Mouse (Mus musculus): Measurements from ENCODE around the gene Fbxw21. TPM values are rescaled to one million over a fixed set of nuclear protein-coding genes. Genes with fewer than 3 reads are reported as not detected.
"Not testable (repeated sequence)": the region's sequence is repeated elsewhere in the genome, so short reads cannot be mapped to it uniquely, and the experiment has no call there.

The Fbxw21 gene
- not detected for total RNA-seq (2021)

GRCm38 (mm10) chr9:109161941-109162340, at the start of gene Fbxw21:
Gene Fbxw21, minus strand, starts transcription at chr9:109162041.
- intact Hi-C loops (cut with DNase I): no loop called here
- no peak for DNase-seq (ENCODE audit: low spot score)

- DNase-seq (ENCODE audit: low spot score); intact Hi-C loops (cut with DNase I): not testable (repeated sequence)
These were observed 39.5 kb upstream of the Fbxw21 start for GRCm38 (mm10) chr9:109201347-109201746.

- intact Hi-C loops (cut with DNase I): no loop called here
- DNase-seq (ENCODE audit: low spot score): no peak
These were observed 38.5 kb upstream of the Fbxw21 start for GRCm38 (mm10) chr9:109200349-109200748.

GRCm38 (mm10) chr9:109199353-109199752, 37.5 kb upstream of the Fbxw21 start:
- no peak for DNase-seq (ENCODE audit: low spot score)

DNA sequence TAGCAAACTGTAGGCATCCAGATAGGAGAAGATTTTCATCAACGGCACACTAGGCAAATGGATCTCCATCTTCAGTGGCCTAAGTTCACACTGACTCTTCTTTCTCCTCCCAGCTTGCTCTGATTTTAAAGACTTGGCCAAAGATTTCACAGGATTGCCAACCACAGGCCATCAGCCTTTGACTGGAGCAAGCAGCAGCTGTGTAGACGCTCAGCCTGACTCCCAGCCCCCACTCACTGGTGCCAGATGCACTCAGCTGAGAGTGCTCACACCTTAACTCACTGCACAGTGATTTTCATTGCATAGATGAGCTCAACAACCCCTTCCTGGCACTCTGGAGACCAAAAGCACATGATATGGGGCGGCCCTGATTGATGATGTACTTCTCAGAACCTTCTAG, 34.0 kb upstream of the Fbxw21 start, which contains the start of gene Fbxw13:
Fbxw13 (minus strand) TSS at position 101 of the 400 bp plus-strand sequence.
- DNase-seq (ENCODE audit: low spot score); intact Hi-C loops (cut with DNase I): not testable (repeated sequence)

More at GRCm38 (mm10) chr9:109199353-109199752, 37.5 kb upstream of the Fbxw21 start:
- intact Hi-C loops (cut with DNase I): no loop called here

DNA sequence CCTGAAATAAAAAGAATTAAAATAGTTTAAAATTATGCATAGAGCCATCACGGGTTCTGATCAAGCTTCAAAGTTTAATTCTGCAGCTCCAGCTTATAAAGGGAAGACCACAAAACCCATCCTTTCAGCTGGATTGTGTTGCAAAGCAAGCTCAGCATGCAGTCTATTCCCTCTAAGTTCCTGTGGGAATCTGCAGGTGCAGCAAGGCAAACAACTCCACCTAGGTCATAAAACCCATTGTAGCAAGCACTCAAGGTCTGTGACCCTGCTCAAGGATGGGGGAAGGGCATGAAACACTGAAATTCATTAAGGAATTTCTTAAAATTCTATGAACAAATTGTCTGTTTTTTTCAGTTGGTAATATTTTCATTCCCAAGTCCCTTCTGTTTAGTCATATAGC, 15.4 kb upstream of the Fbxw21 start:
- intact Hi-C loops (cut with DNase I): no loop called here
- DNase-seq (ENCODE audit: low spot score): no peak

DNA sequence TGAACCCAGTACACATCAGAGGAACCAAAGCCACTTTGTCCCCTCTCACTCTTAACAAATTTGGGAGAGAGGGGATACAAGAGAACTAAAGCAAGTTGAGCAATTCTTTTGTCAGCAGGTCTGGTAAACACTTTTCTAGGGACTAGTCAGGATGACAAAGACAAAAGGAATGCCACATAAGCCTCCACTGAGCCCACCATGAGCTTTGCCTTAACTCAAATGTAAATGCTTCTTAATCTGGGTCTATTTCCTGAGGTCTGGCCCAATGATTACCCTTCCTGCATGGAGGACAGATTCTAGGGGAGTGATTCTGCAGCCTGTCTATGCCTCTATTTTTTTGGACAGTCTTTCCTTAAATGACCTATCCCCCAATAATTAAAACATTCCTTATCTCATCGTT, 14.5 kb upstream of the Fbxw21 start:
- intact Hi-C loops (cut with DNase I): no loop called here
- no peak for DNase-seq (ENCODE audit: low spot score)

DNA sequence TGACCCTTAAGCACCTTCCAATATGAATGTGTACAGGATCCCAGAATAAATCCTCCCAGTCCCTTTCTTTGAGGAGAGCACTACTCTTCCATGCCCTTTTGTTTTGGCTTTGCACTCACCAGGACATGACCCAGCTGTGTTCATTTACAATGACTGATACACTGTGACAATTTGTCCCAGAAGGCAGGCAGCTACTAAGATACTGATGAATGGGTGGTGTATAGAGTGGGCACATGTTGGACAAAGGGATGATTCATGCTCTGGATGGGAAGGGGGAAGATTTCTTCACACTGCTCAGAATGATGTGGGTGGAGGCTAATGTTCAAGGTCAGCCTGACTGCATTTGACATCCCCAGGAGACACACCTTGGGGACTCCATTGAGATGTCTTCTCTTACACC, 5.5 kb upstream of the Fbxw21 start:
- intact Hi-C loops (cut with DNase I): no loop called here
- DNase-seq (ENCODE audit: low spot score): no peak

DNA sequence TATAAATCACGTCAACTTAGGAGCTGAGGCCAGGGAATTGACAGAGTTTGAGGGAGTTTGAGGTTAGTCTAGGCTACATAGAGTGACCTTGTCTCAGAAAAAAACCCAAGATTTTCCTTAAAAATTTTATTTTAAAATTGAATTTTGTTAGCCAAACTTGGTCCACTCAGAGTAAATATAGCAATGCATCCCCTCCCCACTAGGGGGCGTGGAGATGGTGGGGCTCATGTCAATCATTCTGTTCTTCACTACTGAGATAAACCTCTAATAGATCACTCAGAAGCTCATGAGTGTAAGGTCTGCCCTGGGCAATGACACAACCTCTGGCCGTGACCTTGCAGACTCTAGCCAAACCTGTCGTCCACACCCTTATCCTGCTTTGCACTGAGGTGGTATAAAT, 21.4 kb downstream of the Fbxw21 start:
- intact Hi-C loops (cut with DNase I); DNase-seq (ENCODE audit: low spot score): not testable (repeated sequence)

DNA sequence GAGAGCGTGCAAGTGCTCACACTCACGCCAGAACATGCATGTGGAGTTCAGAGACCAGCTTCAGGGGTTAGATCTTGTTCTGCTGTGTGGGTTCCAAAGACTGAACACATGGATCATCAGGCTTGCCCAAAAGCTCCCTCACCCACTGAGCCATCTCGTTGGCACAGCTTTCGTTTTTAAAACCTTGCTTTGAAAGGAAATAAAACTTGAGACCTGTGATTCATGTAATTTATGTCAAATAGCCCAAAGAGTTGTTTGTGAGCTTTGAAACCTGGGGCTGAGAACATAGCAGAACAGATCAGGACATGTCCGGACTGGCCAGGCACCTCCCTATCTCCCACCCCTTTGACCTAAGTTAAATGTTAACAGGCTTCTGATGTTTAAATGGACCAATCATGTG, 31.8 kb downstream of the Fbxw21 start:
- DNase-seq (ENCODE audit: low spot score): no peak
- intact Hi-C loops (cut with DNase I): no loop called here

DNA sequence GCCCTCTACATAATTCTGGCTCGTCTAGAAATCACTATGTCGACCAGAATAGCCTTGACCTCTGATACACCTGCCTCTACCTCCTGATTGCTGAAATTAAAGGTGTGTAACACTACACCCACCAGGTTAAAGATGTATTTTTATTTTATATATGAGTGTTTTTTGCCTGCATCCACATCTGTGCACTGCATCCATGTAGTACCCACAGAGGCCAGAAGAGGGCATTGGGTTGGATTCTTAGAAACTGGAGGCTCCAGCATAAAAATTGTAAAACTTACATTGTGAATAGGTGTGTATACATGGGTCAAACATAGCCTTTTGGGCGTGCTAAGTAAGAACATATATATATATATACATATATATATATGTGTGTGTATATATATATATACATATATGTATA, 33.6 kb downstream of the Fbxw21 start:
- intact Hi-C loops (cut with DNase I): loop anchor here (10.0 kb wide), 2 partner anchors 707 to 737 kb away; partner anchors contain the start of gene Nme6
- no peak for DNase-seq (ENCODE audit: low spot score)

DNA sequence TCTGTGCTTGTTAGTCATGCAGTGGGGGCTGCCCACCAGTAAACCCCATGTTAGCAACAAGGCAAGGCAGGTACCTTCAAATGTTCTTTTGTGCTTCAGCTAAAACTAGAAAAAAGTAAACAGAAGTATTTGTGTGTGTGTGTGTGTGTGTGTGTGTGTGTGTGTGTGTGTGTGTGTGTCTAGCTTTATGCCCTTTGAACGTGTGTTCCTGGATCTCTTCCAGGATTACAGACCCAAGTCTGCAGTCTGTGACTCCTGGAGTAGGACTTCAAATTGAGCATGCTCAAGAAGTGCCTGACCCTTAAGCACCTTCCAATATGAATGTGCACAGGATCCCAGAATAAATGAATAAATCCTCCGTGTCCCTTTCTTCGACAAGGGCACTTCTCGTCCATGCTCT, 34.8 kb downstream of the Fbxw21 start:
- no peak for DNase-seq (ENCODE audit: low spot score)
- intact Hi-C loops (cut with DNase I): loop anchor here (10.0 kb wide), 2 partner anchors 708 to 738 kb away; partner anchors contain the start of gene Nme6

- intact Hi-C loops (cut with DNase I): loop anchor here (10.0 kb wide), 2 partner anchors 709 to 739 kb away; partner anchors contain the start of gene Nme6
- no peak for DNase-seq (ENCODE audit: low spot score)
These were observed 36.4 kb downstream of the Fbxw21 start for GRCm38 (mm10) chr9:109125481-109125880.

DNA sequence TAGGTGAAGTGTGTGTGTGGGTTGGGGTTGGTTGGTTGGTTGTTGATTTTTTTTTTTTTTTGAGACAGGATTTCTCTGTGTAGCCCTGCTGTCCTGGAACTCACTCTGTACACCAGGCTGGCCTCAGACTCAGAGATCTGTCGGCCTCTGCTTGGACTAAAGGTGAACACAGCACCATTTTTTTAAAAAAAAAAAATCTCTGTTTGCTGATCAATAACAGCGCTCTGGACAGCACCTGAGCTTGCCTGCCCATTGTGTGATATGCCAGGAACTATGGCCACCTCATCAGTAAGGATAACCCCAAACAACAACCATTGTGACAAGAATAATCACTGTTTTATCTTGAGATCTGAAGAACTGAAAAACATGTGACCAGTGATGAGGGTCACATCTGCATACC, 36.8 kb downstream of the Fbxw21 start:
- intact Hi-C loops (cut with DNase I): loop anchor here (10.0 kb wide), 2 partner anchors 710 to 740 kb away; partner anchors contain the start of gene Nme6
- DNase-seq (ENCODE audit: low spot score): no peak

DNA sequence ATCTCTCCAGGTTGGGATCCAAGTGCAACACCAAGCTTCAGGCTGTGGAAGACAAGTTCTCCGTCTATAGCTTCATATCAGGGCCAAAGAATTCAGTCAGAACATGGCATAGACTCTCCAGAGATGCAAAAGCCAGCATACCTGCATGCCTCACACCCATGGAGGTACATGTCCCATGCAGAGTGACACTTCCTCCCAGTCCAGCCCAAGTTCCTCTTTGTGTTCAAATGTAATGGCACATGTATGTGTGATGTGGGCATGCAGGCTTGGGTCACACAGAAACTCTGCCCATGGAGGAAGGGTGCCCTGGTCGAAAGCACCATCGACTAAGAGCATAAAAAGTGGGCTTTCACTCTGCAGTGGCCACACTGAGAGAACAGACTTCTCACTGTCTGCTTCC, 37.7 kb downstream of the Fbxw21 start:
- DNase-seq (ENCODE audit: low spot score): no peak
- intact Hi-C loops (cut with DNase I): loop anchor here (10.0 kb wide), 2 partner anchors 711 to 741 kb away; partner anchors contain the start of gene Nme6

DNA sequence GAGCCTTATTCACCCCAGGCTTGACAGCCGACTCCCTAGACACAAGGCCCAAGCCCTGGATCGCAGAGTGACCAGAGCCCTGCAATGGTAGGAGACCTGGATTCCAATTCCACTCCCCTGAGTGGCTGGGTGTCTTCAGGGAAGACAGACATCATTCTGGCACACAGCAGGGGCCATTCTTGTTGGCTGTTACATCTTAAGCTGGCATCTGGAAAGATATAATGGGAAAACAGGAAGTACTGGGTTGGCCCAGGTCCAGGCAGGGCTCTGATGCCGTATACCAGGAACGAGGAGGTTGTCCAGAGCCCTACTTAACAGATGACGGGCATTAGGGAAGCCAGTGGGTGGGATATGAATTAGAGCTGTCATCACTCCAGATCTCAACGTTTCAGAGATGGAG, 38.6 kb downstream of the Fbxw21 start:
- no peak for DNase-seq (ENCODE audit: low spot score)

DNA sequence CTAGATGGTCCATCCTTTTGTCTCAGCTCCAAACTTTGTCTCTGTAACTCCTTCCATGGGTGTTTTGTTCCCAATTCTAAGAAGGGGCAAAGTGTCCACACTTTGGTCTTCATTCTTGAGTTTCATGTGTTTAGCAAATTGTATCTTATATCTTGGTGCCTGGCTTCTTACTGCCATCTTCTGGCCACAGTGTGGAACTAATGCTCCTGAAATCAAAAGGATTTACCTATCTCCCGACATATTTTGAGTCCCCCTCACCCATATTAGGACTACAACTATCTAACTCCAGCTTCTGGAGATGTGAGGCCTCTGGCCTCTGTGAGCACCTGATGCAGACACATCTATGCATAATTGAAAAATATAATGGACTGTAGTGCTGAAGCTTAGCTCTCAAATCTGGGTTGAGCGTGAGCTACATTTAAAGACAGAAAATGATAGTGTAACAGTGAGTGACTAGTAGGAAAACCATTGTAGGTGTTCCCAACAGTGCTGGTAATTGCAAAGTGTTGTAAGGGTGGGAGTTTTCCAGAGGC, 39.2 kb downstream of the Fbxw21 start:
- intact Hi-C loops (cut with DNase I): loop anchor here (1.0 to 10.0 kb wide), 3 partner anchors 122 to 742 kb away; partner anchors contain the start of gene Nme6
- DNase-seq (ENCODE audit: low spot score): no peak

More for the DNA sequence above, 38.6 kb downstream of the Fbxw21 start:
- intact Hi-C loops (cut with DNase I): loop anchor here (10.0 kb wide), 2 partner anchors 712 to 742 kb away; partner anchors contain the start of gene Nme6

DNA sequence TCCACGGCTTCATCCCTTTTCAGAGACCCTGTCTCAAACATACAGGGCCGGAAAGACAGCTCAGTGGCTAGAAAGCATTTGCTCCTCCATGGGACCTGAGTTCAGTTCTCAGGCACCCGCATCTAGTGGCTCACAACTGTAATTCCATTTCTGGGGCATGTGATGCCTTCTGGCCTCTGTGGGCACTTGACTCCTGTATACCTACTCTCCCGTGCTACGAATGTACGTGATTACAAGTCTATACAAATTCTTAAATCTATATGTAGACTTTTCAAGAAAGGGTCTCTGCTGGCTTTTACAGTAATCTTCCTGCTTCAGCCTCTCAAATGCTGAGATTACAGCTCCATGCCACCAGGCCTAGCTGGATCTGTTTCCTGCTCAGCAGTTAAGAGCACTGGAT, 40.9 kb downstream of the Fbxw21 start:
- intact Hi-C loops (cut with DNase I): loop anchor here (1.0 to 10.0 kb wide), 3 partner anchors 33 to 744 kb away; partner anchors contain the start of gene Nme6
- DNase-seq (ENCODE audit: low spot score): no peak

DNA sequence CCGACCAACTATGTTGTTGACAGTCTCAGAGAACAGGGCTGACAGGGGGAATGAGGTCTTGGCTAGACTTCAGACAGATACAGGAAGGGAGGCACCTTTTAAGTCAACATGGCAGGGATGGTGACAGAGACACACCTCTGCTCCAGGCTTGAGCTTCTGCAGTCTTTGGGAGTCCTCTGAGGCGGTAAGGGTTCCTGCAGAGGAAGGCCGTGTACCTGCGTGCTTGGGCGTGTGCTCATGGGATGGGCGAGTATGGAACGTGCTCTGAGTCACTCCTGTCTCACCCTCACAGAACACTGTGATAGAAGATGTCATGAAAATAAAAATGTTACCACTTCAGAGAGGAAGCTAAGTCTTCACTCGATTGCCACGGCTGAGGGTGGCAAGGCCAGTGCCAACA, 42.3 kb downstream of the Fbxw21 start:
- DNase-seq (ENCODE audit: low spot score): no peak
- intact Hi-C loops (cut with DNase I): no loop called here

DNA sequence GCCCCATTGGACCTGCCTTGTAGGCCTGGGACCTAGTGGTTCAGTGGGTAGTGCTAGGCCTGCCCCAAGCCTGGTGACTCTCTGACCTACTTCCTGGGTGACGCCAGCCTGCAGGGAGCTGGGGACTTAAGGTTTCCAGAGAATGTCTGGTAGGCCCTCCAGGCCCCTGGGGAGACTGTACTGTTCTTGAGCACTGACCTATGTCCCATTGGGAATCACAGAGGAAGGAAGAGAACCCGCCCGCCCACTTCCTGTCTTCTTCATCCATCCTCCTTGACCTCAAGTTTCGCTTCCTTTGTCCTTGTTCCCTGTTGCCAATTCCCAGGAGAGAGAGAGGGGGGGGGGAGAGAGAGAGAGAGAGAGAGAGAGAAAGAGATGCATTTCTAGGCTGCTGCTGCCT, 43.7 kb downstream of the Fbxw21 start:
- DNase-seq (ENCODE audit: low spot score): no peak
- intact Hi-C loops (cut with DNase I): no loop called here

DNA sequence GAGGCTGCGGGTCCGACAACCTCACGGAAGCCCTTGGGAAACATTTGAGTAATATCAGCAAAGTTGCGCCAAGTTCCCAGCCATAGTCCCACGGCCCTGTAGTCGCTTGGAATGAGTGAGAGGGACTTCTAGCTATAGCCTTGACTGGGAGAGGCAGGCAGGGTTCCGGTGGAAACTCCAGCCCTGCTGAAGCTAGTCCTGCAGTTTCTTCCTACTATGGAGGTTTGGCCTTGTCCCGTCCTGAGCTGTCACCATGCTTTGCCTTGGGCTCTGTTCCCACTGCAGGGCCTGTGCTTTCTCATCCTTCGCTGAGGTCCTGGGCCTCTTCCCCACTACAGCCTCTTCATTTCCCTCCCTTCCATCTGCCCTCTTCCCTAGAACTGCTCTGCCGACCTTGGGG, 45.6 kb downstream of the Fbxw21 start:
- no peak for DNase-seq (ENCODE audit: low spot score)
- intact Hi-C loops (cut with DNase I): no loop called here

- DNase-seq (ENCODE audit: low spot score): no peak
- intact Hi-C loops (cut with DNase I): no loop called here
These were observed 47.0 kb downstream of the Fbxw21 start for GRCm38 (mm10) chr9:109114871-109115270.
